Mouse (Mus musculus) thymus, adult 2 months (tissue): ENCODE results near the gene Tnfsf9.

Experiments
- CTCF ChIP-seq: fragments of 200-500 bp; IDR thresholded peaks from 2 replicates; pipeline ENCODE4 v1.5.1; 2012; ENCODE audit warnings: mild to moderate bottlenecking, control low read depth, low read length, moderate library complexity, borderline replicate concordance; ENCODE audit not compliant: control insufficient read depth, poor library complexity, insufficient read depth; ENCODE audit errors: extremely low read depth
- POLR2A ChIP-seq: fragments of 200-500 bp; IDR thresholded peaks from 2 replicates; pipeline ENCODE4 v1.6.1; 2012; ENCODE audit warnings: mild to moderate bottlenecking, low read length, control low read depth, moderate library complexity; ENCODE audit not compliant: control insufficient read depth, poor library complexity, insufficient read depth; ENCODE audit errors: extremely low read depth

- TF ChIP-seq POLR2A (no peak), CTCF (no peak)
Measured at GRCm38 (mm10) chr17:57062548-57062947, 42.6 kb upstream of the Tnfsf9 start.
